Comparison of ENCODE assay signal across 8 mouse cellular contexts in the genomic region with DNA sequence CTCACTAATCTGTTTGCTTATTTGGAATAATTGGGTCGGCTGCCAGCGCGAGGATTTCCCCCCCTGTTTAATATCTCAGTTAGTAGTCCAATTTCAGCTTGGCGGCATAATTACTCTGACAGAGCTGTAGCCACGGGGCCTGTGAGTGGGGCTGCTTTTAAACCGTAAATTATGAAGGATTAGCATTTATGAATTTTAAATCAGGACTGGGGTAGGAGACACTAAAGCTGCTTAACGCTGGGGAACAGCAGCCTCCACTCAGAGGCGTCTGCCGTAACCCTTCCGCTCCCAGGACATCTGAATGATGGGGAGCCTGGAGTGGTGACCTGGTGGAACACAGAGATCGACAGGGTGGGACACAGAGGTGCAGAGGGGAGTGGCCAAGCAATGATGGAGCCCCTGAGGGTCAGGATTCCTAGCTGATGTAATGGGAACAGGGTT. TPM values are rescaled to one million over a fixed set of nuclear protein-coding genes. Genes with fewer than 3 reads are reported as not detected.
A peak's percentile ranks its signal among the peaks of the same experiment; 100 is the strongest.
DNase-seq lines count a peak whose midpoint lies in the region; ATAC-seq and TF ChIP-seq lines count a peak whose summit lies in the region.
"Had no signal": no experiment of that assay in that cellular context is flagged by ENCODE, and none has a peak within 500 bp of the region (broad histone marks: within the 10 kb centered on the region; RNA-seq: fewer than 3 reads in every experiment).

No protein-coding gene starts in this region.

- H3K9ac ChIP-seq in forebrain, postnatal 0 days = no peak overlapping the region
- H3K9ac ChIP-seq in midbrain, embryonic 13.5 days (replicated peaks) = no peak overlapping the region

- peak; percentile 87 for ATAC-seq in forebrain, postnatal 0 days
- peak; percentile 83 for ATAC-seq in midbrain, embryonic 13.5 days

- peak; percentile 34 for DNase-seq in right cerebral cortex, postnatal 4 days
- DNase-seq in right cerebral cortex, adult 2 months (ENCODE audit: low spot score in 2 of 2) = no peak
- DNase-seq in forebrain, postnatal 0 days = peak; percentile 80
- DNase-seq in urinary bladder, adult 2 months (ENCODE audit: low spot score) = no peak
- DNase-seq in kidney, postnatal 36 days = no peak
- DNase-seq in lung, adult 18-20 months = no peak
- DNase-seq: lung, adult 2 months had no signal

- no peaks in the 10 kb centered on the region for H3K27me3 ChIP-seq in forebrain, postnatal 0 days (ENCODE audit: insufficient read depth, low read length)
- H3K27me3 ChIP-seq in midbrain, embryonic 13.5 days = no peaks in the 10 kb centered on the region

- no peak overlapping the region for H3K4me3 ChIP-seq in forebrain, postnatal 0 days (ENCODE audit: low read depth, low read length)
- no peak overlapping the region for H3K4me3 ChIP-seq in midbrain, embryonic 13.5 days (replicated peaks)

- H3K36me3 ChIP-seq in forebrain, postnatal 0 days (ENCODE audit: insufficient read depth) = no peaks in the 10 kb centered on the region
- H3K36me3 ChIP-seq in midbrain, embryonic 13.5 days = no peaks in the 10 kb centered on the region

- no peak for TF ChIP-seq CTCF in forebrain, postnatal 0 days (IDR thresholded peaks at IDR 0.05; ENCODE audit: low read depth)

- H3K4me1 ChIP-seq in forebrain, postnatal 0 days (ENCODE audit: insufficient read depth) = 0 out of 2 replicates have a peak, but pooled peaks cover 3% of the 10 kb centered on the region
- H3K4me1 ChIP-seq in midbrain, embryonic 13.5 days (replicated peaks) = peaks cover 57% of the 10 kb centered on the region

- H3K9me3 ChIP-seq in forebrain, postnatal 0 days (ENCODE audit: low read length) = no peaks in the 10 kb centered on the region
- no peaks in the 10 kb centered on the region for H3K9me3 ChIP-seq in midbrain, embryonic 13.5 days

- WGBS in forebrain, postnatal 0 days = 14% methylated on average over 11 of the region's 11 CpGs
- WGBS in midbrain, embryonic 13.5 days = 8% methylated on average over 11 of the region's 11 CpGs

- H3K27ac ChIP-seq in forebrain, postnatal 0 days (ENCODE audit: low read depth, low read length) = peak overlapping the region; percentile 62
- H3K27ac ChIP-seq in midbrain, embryonic 13.5 days = peak overlapping the region; percentile 73

- peak overlapping the region; percentile 19; the same call in 1 of the 2 replicates for H3K4me2 ChIP-seq in forebrain, postnatal 0 days (ENCODE audit: low read depth)
- H3K4me2 ChIP-seq in midbrain, embryonic 13.5 days (replicated peaks) = no peak overlapping the region

RNA-seq across cellular contexts. Expression of gene Lmo1, which starts 56.9 kb away (rescaled TPM):
- 59.4 and 75.5 TPM in 2 replicates for total RNA-seq in forebrain, postnatal 0 days (2014; rRNA removed)
- polyA plus RNA-seq in forebrain, postnatal 0 days (2015; fragmentation: Nextera tagmentation; extraction: Ambion mirVana) = 84.0 and 86.5 TPM in 2 replicates
- polyA plus RNA-seq in midbrain, embryonic 13.5 days (2015; fragmentation: Nextera tagmentation; extraction: Ambion mirVana) = 95.3 and 121 TPM in 2 replicates
- 155 and 164 TPM in 2 replicates for polyA plus RNA-seq in urinary bladder, adult 2 months (2012; rRNA removed)

Comparison
In these comparisons a context has a peak if more than half of its experiments do, and no peak if none do; other contexts are left out.
1. DNase-seq: peak in right cerebral cortex, postnatal 4 days (single experiment) and forebrain, postnatal 0 days (single experiment); none in right cerebral cortex, adult 2 months (0 of 2), urinary bladder, adult 2 months (single experiment), kidney, postnatal 36 days (0 of 2) and lung, adult 18-20 months (0 of 2).